Mouse (Mus musculus) liver, postnatal 0 days (tissue): ENCODE results near the gene Itpr1.

ENCODE experiments used
- CTCF ChIP-seq: sonication (generic); IDR thresholded peaks from 2 replicates; pipeline ENCODE4 v1.5.1; 2016; ENCODE audit warnings: antibody characterized with exemption, low read depth
- EP300 ChIP-seq: IDR thresholded peaks from 2 replicates; pipeline ENCODE4 v1.6.1; 2016; ENCODE audit warnings: antibody characterized with exemption, low read depth, mild to moderate bottlenecking

DNA sequence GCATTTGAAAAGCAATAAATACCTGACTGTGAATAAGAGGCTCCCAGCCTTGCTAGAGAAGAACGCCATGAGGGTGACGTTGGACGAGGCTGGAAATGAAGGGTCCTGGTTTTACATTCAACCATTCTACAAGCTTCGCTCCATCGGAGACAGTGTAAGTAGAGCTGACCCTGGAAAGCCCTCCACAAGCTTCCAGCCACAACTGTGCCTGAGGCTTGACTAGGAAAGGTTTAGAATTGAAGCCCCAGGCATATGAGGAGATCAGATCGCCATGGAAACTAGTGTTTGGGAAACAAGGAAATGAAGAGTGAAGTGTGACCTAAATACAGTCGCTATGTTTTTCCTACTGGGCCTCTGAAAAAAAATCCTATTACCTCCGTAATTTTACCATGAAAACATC lies 139.1 kb downstream of the Itpr1 start:
- TF ChIP-seq EP300: no peak
- TF ChIP-seq CTCF: no peak
